Mouse (Mus musculus) midbrain, embryonic 16.5 days (tissue): ENCODE results near the gene Olfr279. TPM values are rescaled to one million over a fixed set of nuclear protein-coding genes. Genes with fewer than 3 reads are reported as not detected.
"Not testable (repeated sequence)": the region's sequence is repeated elsewhere in the genome, so short reads cannot be mapped to it uniquely, and the experiment has no call there.

Experiments
- ATAC-seq: fragments of 200-750 bp; cut with Nextera tagmentation; 2 replicates; pipeline ENCODE4 v1.8.0; 2017; ENCODE audit warnings: moderate TSS enrichment
- H3K27ac ChIP-seq: fragments of 300-500 bp; sonication (generic); 2 replicates; pipeline ENCODE4 v1.5.1; 2014; ENCODE audit warnings: mild to moderate bottlenecking, low read length, mixed read lengths
- H3K27me3 ChIP-seq: fragments of 300-500 bp; sonication (generic); 2 replicates; pipeline ENCODE4 v1.6.1; 2014; ENCODE audit warnings: low read depth, low read length, mixed read lengths; ENCODE audit not compliant: control insufficient read depth, insufficient read depth
- H3K36me3 ChIP-seq: fragments of 300-500 bp; sonication (generic); 2 replicates; pipeline ENCODE4 v1.6.1; 2014; ENCODE audit warnings: mild to moderate bottlenecking, low read length, moderate library complexity, mixed read lengths; ENCODE audit not compliant: control insufficient read depth, insufficient read depth
- H3K4me1 ChIP-seq: fragments of 300-500 bp; sonication (generic); 2 replicates; pipeline ENCODE4 v1.6.1; 2014; ENCODE audit warnings: mild to moderate bottlenecking, low read length, mixed read lengths; ENCODE audit not compliant: control insufficient read depth, insufficient read depth
- H3K4me2 ChIP-seq: fragments of 300-500 bp; sonication (generic); 2 replicates; pipeline ENCODE4 v1.6.1; 2014; ENCODE audit warnings: mild to moderate bottlenecking, low read length, mixed read lengths
- H3K4me3 ChIP-seq: fragments of 300-500 bp; sonication (generic); 2 replicates; pipeline ENCODE4 v1.5.1; 2014; ENCODE audit warnings: low read depth, mild to moderate bottlenecking, low read length, moderate library complexity, mixed read lengths
- H3K9ac ChIP-seq: fragments of 300-500 bp; sonication (generic); 2 replicates; pipeline ENCODE4 v1.6.1; 2014; ENCODE audit warnings: low read depth, low read length, mixed read lengths
- H3K9me3 ChIP-seq: fragments of 300-500 bp; sonication (generic); replicated peaks from 2 replicates; pipeline ENCODE4 v1.6.1; 2014; ENCODE audit warnings: mild to moderate bottlenecking, low read length, mixed read lengths; ENCODE audit not compliant: control insufficient read depth, poor library complexity, severe bottlenecking
- WGBS: fragments of 180-500 bp; shearing (Covaris S2); extraction: QIAGEN DNeasy Blood & Tissue Kit; methylation state at CpG from one replicate; pipeline ENCODE4 v1.1.7; 2014; 5-methylcytosine and 5-hydroxymethylcytosine counted together
- polyA plus RNA-seq: library from polyadenylated mRNA; unstranded; fragments of >200 nt; fragmentation: Nextera tagmentation; extraction: Ambion mirVana; gene quantifications from 2 replicates; pipeline ENCODE4 v1.2.1, GENCODE M21; 2015

The Olfr279 gene
- polyA plus RNA-seq, 1 experiment from 2014 or later = not detected

DNA sequence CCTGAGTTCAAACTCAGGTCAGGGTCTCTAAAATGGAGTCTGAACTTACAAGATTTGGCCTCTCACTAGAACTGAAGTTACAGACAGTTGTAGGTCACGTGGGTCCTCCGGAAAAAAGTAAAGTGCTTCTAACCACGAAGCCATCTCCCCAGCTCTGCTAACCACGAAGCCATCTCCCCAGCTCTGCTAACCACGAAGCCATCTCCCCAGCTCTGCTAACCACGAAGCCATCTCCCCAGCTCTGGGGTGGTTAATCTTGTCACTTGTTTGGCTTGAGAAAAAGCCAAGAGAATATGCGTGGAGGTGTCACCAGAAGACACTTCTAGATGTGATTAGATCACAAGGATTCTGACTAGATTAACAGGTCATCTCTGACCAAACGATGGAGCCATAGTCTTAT is 21.9 kb downstream of the Olfr279 start:
- Histone ChIP-seq H3K9ac (no peak overlapping the region), H3K4me3 (no peak overlapping the region), H3K9me3 (no peaks in the 10 kb centered on the region), H3K36me3 (peaks cover 9% of the 10 kb centered on the region), H3K27ac (no peak overlapping the region), H3K27me3 (no peaks in the 10 kb centered on the region), H3K4me1 (0 out of 2 replicates have a peak, but pooled peaks cover 2% of the 10 kb centered on the region), H3K4me2 (no peak overlapping the region)
- no peak for ATAC-seq
- WGBS = 87% methylated on average over 8 of the region's 8 CpGs

DNA sequence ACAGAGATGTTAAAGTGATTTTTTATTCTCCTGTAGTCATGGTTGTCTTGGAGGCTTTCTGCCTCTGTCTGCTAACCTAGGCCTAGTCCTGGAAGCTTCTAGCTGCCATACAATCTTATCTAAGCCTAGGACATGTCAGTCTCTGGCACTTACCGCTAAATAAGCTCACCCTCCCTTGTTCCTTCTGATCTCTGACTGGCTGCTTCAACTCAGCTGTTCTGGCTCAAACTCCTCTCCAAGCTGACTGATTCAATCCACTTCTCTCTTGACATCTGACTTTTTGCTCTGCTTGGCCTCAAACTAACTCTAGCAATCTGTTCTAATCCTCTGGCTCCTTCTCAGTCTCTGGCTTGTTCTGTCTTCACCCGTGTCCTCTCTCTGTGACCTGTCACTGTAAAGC is 22.6 kb downstream of the Olfr279 start:
- not testable (repeated sequence) for H3K4me2 ChIP-seq, ATAC-seq, H3K27ac ChIP-seq, H3K4me1 ChIP-seq, H3K4me3 ChIP-seq, H3K27me3 ChIP-seq, H3K9me3 ChIP-seq, H3K9ac ChIP-seq
- H3K36me3 ChIP-seq = peaks cover 13% of the 10 kb centered on the region
- WGBS = 86% methylated on average over 2 of the region's 2 CpGs

DNA sequence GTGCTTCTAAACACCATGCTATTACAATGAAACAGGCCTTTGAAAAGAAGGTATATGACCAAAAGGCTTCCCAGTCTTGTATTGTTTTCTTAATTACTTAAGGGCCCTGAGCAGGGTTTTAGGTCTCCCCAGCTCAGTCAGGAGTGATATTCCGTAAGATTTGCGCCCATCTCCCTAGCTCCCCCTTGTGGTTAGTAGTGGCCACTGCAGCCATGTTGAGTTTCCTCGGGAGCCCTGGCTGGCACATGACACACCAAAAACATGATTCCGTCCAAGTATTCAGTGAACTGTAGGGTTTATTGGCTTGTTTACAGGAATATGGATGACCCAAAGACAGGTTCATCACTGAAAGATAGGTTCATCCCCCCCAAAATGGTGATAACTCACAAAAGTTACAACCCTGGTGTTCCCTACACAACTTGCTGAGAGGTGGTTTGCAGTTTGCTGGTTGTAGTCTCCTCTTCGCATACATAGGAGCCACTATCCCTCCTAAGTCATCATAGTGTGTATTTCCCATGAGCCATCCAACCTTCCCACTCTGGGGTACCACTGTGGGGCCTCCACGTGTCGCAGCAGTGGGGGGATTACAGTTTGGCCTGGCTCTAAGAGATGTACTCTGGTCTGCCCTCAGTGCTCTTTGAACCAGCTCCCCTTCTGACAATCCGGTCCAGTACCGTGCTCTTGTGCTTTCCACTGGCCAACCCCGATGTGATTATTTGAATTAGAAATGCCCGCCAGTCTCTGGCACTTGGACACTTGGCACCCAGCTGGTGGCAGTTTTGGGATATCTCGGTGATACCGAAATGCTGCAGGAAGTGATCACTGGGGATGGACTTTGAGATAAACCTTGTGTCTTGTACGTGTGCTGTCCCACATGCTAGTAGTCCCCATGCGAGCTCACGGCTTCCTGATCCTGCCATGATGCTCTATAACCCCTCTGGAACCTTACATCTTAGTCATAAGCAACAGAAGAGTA is 25.5 kb downstream of the Olfr279 start:
- no peak for ATAC-seq

DNA sequence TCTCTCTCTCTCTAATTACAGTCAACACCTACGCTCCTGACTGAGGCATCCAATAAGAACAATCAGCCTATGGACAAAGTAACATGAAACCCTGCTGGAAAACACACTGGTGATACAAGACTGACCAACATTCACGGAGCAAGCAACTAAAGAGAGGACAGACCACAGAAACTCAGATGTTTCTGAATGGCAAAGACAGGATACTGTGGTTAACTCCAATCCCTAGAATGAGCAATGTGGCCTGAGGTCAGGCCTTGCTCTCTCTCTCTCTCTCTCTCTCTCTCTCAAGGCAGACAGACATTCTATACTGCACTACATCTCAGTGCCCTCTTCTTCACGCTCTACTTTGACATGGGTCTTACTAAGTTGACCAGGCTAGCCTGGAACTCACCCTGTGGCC is 29.0 kb downstream of the Olfr279 start:
- Histone ChIP-seq H3K9me3 (no peaks in the 10 kb centered on the region), H3K9ac (no peak overlapping the region), H3K36me3 (peaks cover 45% of the 10 kb centered on the region), H3K4me1 (no peaks in the 10 kb centered on the region), H3K4me2 (no peak overlapping the region), H3K27me3 (no peaks in the 10 kb centered on the region), H3K27ac (no peak overlapping the region), H3K4me3 (no peak overlapping the region)
- ATAC-seq = no peak
- WGBS = 94% methylated on average over 3 of the region's 3 CpGs

More for the DNA sequence above, 25.5 kb downstream of the Olfr279 start:
- H3K9me3 ChIP-seq = no peaks in the 10 kb centered on the region
- no peaks in the 10 kb centered on the region for H3K4me1 ChIP-seq
- H3K4me3 ChIP-seq = no peak overlapping the region
- no peaks in the 10 kb centered on the region for H3K27me3 ChIP-seq
- no peak overlapping the region for H3K9ac ChIP-seq
- WGBS = 67% methylated on average over 16 of the region's 16 CpGs
- peaks cover 30% of the 10 kb centered on the region for H3K36me3 ChIP-seq
- H3K27ac ChIP-seq = no peak overlapping the region
- H3K4me2 ChIP-seq = no peak overlapping the region

DNA sequence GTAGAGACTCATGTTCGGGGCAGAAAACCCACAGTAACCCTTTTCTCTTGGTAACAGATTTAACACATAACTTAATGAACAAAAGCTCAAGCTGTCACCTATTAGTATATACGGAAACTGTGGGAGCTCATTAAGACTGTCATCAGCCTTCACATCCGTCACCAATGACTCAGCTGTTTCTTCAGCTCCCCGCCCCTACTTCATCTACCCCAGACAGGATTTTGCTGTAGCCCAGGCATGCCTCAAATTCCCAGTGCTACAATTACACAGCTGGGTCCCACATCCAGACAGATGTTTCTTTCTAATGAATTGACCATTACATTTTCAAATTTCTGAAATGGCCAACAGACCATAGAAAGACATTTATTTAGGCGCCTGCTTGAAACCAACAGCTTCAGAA is 33.9 kb downstream of the Olfr279 start:
- no peak overlapping the region for H3K4me2 ChIP-seq
- H3K4me3 ChIP-seq = no peak overlapping the region
- no peak for ATAC-seq
- WGBS = 79% methylated on average over 5 of the region's 5 CpGs
- peaks cover 2% of the 10 kb centered on the region; the same call in 1 of the 2 replicates for H3K4me1 ChIP-seq
- no peak overlapping the region for H3K9ac ChIP-seq
- H3K27me3 ChIP-seq = no peaks in the 10 kb centered on the region
- H3K9me3 ChIP-seq = no peaks in the 10 kb centered on the region
- peaks cover 46% of the 10 kb centered on the region for H3K36me3 ChIP-seq
- H3K27ac ChIP-seq = no peak overlapping the region

DNA sequence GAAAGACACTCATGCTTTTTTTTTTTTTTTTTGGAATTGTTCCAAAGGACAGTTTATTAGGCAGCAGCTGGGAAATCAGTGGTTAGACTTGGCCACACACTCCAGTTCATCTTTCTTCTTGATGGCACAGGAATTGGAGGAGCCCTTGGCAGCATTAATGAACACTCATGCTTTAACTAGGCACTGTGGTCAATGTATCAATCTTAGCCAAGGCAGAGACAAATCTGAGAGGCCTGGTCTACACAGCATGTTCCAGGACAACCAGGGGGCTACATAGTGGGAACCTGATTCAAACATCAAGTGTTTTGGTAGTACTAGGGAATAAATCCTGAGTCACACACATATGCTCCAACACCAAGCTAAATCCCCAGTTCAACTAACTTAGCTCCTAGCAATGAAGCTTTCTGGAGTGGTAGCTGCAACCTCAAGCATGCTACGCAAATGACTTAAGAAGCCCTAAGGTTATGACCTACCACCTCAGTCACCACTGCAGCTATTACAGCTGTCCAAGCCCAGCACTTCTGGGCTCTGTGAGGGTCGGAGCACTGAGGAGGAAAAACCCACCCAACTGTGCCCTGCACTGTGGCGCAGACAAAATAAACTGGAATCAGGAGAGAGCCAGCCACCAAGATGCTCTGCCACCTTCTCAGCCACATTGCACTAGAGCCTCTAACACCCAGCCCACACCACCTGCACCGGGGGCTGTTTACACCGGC is 35.0 kb downstream of the Olfr279 start:
- Histone ChIP-seq H3K4me2 (no peak overlapping the region), H3K9ac (no peak overlapping the region), H3K4me1 (peaks cover 8% of the 10 kb centered on the region), H3K27me3 (no peaks in the 10 kb centered on the region), H3K27ac (no peak overlapping the region), H3K9me3 (no peaks in the 10 kb centered on the region), H3K4me3 (no peak overlapping the region), H3K36me3 (peaks cover 43% of the 10 kb centered on the region)
- WGBS = 96% methylated on average over 5 of the region's 5 CpGs
- no peak for ATAC-seq

DNA sequence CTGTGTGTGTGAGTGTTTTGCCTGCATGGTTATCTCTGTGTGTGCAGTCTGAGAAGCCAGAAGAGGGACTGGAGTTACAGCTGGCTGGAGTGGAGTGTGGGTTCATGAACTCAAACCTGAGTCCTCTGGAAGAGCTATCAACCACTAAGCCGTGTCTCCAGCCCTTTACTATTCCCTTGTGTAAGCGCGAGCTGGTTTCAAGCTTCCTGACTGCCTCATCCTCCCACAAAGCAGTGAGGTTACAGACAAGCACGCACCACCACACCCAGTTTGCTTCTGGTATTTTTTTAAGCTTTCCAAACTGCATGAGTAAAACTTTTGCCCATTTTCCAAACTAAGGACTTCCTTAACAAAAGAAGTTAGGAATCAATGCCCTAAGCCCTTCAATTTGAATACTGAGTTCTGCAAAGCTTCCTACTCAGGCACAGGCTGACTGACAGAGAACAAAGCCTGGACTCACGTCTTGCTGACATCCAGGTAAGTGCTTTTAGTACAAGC is 35.9 kb downstream of the Olfr279 start:
- H3K4me3 ChIP-seq = no peak overlapping the region
- no peak for ATAC-seq
- 91% methylated on average over 5 of the region's 5 CpGs for WGBS
- peaks cover 34% of the 10 kb centered on the region for H3K36me3 ChIP-seq
- no peak overlapping the region for H3K27ac ChIP-seq
- H3K4me2 ChIP-seq = no peak overlapping the region
- peaks cover 16% of the 10 kb centered on the region for H3K4me1 ChIP-seq
- H3K9ac ChIP-seq = no peak overlapping the region
- H3K27me3 ChIP-seq = no peaks in the 10 kb centered on the region
- no peaks in the 10 kb centered on the region for H3K9me3 ChIP-seq

DNA sequence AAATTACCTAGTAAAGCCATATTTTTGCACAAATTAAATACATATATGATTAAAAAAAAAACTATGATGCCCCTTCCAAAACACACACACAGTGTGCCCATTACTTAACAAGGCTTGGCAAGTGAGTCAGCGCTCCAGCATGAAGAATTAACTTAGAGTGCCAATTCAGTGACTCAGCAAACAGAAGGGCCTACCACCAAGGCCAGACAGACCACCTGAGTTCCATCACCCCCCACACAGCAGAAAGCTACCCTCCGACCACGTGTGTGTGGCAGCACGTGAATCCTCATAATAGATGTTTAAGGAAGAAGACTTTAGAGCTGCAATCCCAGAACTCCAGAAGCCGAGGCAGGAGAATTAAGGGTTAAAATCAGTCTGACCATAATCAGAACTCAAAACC is 40.1 kb downstream of the Olfr279 start:
- WGBS = 42% methylated on average over 5 of the region's 5 CpGs
- no peak for ATAC-seq
- H3K9me3 ChIP-seq = no peaks in the 10 kb centered on the region

More for the DNA sequence above, 40.1 kb downstream of the Olfr279 start:
- peaks cover 19% of the 10 kb centered on the region for H3K36me3 ChIP-seq
- H3K9ac ChIP-seq = peak overlapping the region; percentile 39
- no peaks in the 10 kb centered on the region for H3K27me3 ChIP-seq
- H3K4me1 ChIP-seq = peaks cover 20% of the 10 kb centered on the region
- no peak overlapping the region for H3K27ac ChIP-seq
- peak overlapping the region; percentile 82 for H3K4me3 ChIP-seq
- H3K4me2 ChIP-seq = peak overlapping the region; percentile 82
